Mouse (Mus musculus): ENCODE results near the gene Ilkap.

DNA sequence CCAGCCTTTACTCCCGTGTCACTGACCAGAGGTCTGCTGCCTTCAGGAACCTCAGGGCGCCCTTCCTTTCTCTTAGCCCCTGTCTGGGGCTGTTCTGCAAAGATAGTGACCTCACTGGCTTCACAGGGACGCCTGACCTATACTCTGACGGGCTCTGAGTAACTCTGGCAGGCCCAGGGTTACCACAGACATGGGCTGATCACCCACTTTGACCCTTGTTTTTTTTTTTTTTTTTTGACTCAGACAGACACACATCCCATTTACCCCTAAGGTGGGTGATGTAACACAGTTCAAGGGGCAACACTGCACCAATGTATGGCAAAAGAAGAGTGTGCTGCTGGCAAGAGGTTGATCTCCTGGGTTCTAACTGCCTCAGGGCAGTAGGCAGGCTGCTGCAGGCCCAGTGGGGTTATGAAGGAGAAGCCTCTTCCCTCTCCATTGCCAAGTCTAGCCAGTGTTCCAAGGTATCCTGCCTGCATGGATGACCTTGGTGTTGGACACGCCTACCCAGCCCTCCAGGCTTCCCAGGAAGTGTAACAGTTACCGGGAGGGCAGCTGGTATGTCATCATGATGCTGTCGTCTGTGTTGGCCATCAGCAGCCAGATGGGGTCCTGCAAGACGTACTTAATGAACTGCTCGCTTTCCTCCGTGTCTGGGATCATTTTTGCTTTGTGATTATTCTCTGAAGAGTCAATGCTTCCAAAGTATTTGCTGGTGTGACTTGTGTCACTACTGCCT lies 21.4 kb upstream of the Ilkap start:
- TF ChIP-seq POLR2A (IDR thresholded peaks at IDR 0.05; ENCODE audit: extremely low read depth, insufficient read depth, low read length) (no peak), CTCF (IDR thresholded peaks at IDR 0.05; ENCODE audit: low read depth, low read length) (no peak)
